Mouse (Mus musculus): Measurements from ENCODE around the gene Lsmem1. TPM values are rescaled to one million over a fixed set of nuclear protein-coding genes. Genes with fewer than 3 reads are reported as not detected.
A peak's percentile ranks its signal among the peaks of the same experiment; 100 is the strongest.

The Lsmem1 gene
- polyA plus RNA-seq, 1 experiment, result 2.0 TPM

DNA sequence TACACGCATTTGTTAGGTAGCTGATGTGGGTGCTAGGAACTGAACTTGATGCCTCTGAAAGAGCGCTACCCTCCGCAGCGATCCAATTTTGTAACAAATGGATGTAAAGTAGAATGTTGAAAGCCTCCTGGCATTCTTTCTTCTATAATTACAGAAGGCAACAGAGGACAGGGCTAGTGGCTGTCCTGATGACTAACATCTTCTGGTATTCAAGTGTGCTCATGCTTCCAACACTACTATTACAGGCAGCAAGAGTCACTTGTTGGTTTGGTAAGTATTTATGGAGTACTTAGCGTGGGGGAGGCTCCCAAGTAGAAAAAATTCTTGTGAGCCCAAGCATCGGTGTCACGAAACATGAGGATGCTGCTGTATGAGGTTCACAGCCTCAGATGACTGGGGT is 39.9 kb upstream of the Lsmem1 start:
- H3K27me3 ChIP-seq (ENCODE audit: control insufficient read depth, insufficient read depth, low read length), result no peaks in the 10 kb centered on the region
- no peak overlapping the region for H3K4me3 ChIP-seq (replicated peaks; ENCODE audit: insufficient read depth, low read depth, low read length)
- H3K4me1 ChIP-seq (ENCODE audit: control insufficient read depth, insufficient read depth, low read length), result no peaks in the 10 kb centered on the region
- no peak for TF ChIP-seq CTCF (IDR thresholded peaks at IDR 0.05; ENCODE audit: borderline replicate concordance, insufficient read depth, low read depth, low read length)
- no peak for TF ChIP-seq POLR2A (IDR thresholded peaks at IDR 0.05; ENCODE audit: borderline replicate concordance, insufficient read depth, low read length)
- H3K27ac ChIP-seq (ENCODE audit: insufficient read depth, low read length), result no peak overlapping the region
- DNase-seq, result no peak
- WGBS, result 96% methylated on average over 7 of the region's 7 CpGs

DNA sequence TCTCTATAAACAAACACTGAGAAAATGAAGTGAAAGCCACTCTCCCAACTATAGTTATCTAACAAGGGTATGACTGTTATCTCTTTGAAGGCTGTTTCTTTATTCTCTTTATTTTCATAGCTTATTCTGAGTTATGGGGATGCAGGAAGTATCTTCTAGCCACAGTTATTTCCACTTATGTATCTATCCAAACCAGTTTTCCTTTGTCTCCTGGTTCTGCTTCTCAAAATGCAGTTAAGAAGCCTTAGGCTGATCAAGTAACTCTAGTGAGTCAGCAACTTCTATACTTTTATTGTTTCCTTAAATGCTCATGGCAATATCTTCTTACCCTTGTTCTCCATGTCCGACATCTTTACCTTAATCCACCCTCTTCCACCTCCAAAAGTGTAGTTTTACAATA is 32.9 kb upstream of the Lsmem1 start:
- H3K27me3 ChIP-seq (ENCODE audit: control insufficient read depth, insufficient read depth, low read length), result no peaks in the 10 kb centered on the region
- H3K27ac ChIP-seq (ENCODE audit: insufficient read depth, low read length), result no peak overlapping the region
- no peak overlapping the region for H3K4me3 ChIP-seq (replicated peaks; ENCODE audit: insufficient read depth, low read depth, low read length)
- no peaks in the 10 kb centered on the region for H3K4me1 ChIP-seq (ENCODE audit: control insufficient read depth, insufficient read depth, low read length)
- WGBS, result 93% methylated on average over 1 of the region's 1 CpGs
- no peak for DNase-seq
- no peak for TF ChIP-seq POLR2A (IDR thresholded peaks at IDR 0.05; ENCODE audit: borderline replicate concordance, insufficient read depth, low read length)
- no peak for TF ChIP-seq CTCF (IDR thresholded peaks at IDR 0.05; ENCODE audit: borderline replicate concordance, insufficient read depth, low read depth, low read length)

- Histone ChIP-seq H3K27me3 (ENCODE audit: control insufficient read depth, insufficient read depth, low read length) (no peaks in the 10 kb centered on the region), H3K4me3 (replicated peaks; ENCODE audit: insufficient read depth, low read depth, low read length) (no peak overlapping the region), H3K4me1 (ENCODE audit: control insufficient read depth, insufficient read depth, low read length) (no peaks in the 10 kb centered on the region), H3K27ac (ENCODE audit: insufficient read depth, low read length) (no peak overlapping the region)
- WGBS, result 93% methylated on average over 2 of the region's 2 CpGs
- TF ChIP-seq CTCF (IDR thresholded peaks at IDR 0.05; ENCODE audit: borderline replicate concordance, insufficient read depth, low read depth, low read length) (no peak), POLR2A (IDR thresholded peaks at IDR 0.05; ENCODE audit: borderline replicate concordance, insufficient read depth, low read length) (no peak)
- DNase-seq, result no peak
Measured at GRCm38 (mm10) chr12:40231632-40232031, 32.3 kb upstream of the Lsmem1 start.

- TF ChIP-seq CTCF (IDR thresholded peaks at IDR 0.05; ENCODE audit: borderline replicate concordance, insufficient read depth, low read depth, low read length) (no peak), POLR2A (IDR thresholded peaks at IDR 0.05; ENCODE audit: borderline replicate concordance, insufficient read depth, low read length) (no peak)
- no peaks in the 10 kb centered on the region; the same call in 1 of the 2 replicates for H3K4me1 ChIP-seq (ENCODE audit: control insufficient read depth, insufficient read depth, low read length)
- WGBS, result 95% methylated on average over 9 of the region's 9 CpGs
- no peak overlapping the region for H3K4me3 ChIP-seq (replicated peaks; ENCODE audit: insufficient read depth, low read depth, low read length)
- no peak overlapping the region for H3K27ac ChIP-seq (ENCODE audit: insufficient read depth, low read length)
- H3K27me3 ChIP-seq (ENCODE audit: control insufficient read depth, insufficient read depth, low read length), result no peaks in the 10 kb centered on the region
- no peak for DNase-seq
Measured at GRCm38 (mm10) chr12:40224171-40224880, 25.0 kb upstream of the Lsmem1 start.

DNA sequence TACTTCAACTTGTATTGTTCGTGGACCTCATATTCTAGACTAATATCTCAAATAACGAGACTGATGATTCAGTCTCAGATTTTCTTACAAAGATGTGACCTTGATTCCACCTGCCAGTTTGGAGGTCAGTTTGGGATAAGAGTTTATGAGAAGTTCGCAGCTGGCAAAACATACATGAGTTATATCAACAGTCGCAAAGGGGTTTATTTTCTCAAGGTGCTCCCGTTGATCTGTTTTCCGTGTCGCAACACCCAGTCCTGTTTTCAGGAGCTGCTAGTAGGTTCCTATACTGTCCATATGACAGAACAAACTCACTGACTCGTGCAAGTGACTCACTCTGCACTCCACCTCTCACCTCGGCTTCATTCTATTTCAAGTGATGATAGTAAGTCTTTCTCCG is 24.4 kb upstream of the Lsmem1 start:
- Histone ChIP-seq H3K4me1 (ENCODE audit: control insufficient read depth, insufficient read depth, low read length) (no peaks in the 10 kb centered on the region; the same call in 1 of the 2 replicates), H3K27me3 (ENCODE audit: control insufficient read depth, insufficient read depth, low read length) (no peaks in the 10 kb centered on the region), H3K27ac (ENCODE audit: insufficient read depth, low read length) (peak overlapping the region; percentile 35; the same call in 1 of the 2 replicates), H3K4me3 (replicated peaks; ENCODE audit: insufficient read depth, low read depth, low read length) (peak overlapping the region; percentile 66)
- no peak for TF ChIP-seq POLR2A (IDR thresholded peaks at IDR 0.05; ENCODE audit: borderline replicate concordance, insufficient read depth, low read length)
- TF ChIP-seq CTCF (IDR thresholded peaks at IDR 0.05; ENCODE audit: borderline replicate concordance, insufficient read depth, low read depth, low read length), result no peak
- peak; percentile 22 to 33 for DNase-seq
- WGBS, result 45% methylated on average over 10 of the region's 10 CpGs

DNA sequence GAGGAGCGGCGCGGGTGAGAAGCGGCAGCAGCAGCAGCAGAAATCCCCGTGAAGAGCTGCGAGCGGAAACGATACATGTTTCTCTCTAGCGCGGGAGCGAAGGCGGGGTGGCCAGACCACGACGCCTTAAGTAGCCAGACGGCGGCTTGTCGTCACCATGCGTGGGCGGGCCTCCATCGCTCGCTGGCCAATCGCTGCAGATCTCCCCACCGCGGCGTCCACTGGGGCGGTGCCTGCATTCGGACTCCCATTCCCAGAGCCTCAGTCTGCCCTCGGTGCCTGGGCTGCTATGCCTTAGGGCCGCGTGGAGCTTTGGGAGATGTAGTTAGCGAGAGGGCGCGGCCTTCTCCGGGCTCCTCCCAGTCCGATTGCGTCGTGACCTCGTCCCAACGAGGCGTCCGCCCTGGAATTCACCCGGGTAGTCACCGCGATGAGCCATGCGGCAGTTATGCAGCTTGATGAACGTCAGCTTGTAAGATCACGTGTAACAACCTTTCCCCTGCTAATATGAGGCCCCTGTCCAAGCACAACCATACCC is 23.9 kb upstream of the Lsmem1 start:
- Histone ChIP-seq H3K4me3 (replicated peaks; ENCODE audit: insufficient read depth, low read depth, low read length) (peak overlapping the region; percentile 72), H3K27ac (ENCODE audit: insufficient read depth, low read length) (peak overlapping the region; percentile 86), H3K4me1 (ENCODE audit: control insufficient read depth, insufficient read depth, low read length) (no peaks in the 10 kb centered on the region; the same call in 1 of the 2 replicates), H3K27me3 (ENCODE audit: control insufficient read depth, insufficient read depth, low read length) (no peaks in the 10 kb centered on the region)
- WGBS, result under 1% methylated on average over 47 of the region's 47 CpGs
- DNase-seq, result peak; percentile 99
- TF ChIP-seq CTCF (IDR thresholded peaks at IDR 0.05; ENCODE audit: borderline replicate concordance, insufficient read depth, low read depth, low read length) (no peak), POLR2A (IDR thresholded peaks at IDR 0.05; ENCODE audit: borderline replicate concordance, insufficient read depth, low read length) (peak; percentile 97)

DNA sequence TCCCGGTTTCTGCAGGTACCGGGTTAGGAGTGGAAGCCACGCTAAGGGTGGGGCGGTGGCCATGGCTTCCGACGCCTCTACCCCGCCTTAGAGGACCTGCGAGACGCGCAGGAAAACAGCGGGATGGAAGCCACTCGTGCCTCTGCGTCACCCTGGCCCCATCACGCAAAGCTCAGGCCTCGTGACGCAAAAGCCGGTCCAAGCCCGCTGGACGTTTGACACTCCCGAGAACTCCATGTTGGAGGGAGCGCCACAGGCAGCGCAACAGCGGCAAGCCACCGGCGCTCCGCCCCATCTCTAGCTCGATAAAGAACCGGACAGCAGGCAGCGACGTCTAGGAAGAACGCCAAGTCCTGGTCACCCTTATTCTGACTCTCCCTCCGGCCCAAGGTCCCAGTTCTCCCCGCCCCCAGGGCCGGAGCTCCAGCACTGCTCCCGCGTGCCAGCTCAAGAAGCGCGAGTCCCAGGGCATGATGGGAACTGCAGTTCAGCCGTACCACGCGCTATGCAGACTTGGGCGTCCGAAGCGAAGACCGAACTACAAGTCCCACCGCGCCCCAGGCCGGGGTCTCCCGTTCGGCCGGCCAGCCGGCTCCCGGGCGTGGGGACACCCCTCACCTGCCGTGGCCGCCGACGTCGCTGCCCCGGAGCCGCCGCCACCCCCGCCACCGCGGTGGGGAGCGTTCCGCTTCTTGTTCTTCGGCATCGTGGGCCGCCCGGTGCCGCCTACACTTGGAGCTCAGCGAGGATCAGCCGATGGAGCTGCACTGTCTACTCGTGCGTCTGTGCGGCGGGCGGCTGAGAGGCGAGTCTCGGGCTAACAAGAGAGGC is 23.2 kb upstream of the Lsmem1 start:
- no peaks in the 10 kb centered on the region for H3K27me3 ChIP-seq (ENCODE audit: control insufficient read depth, insufficient read depth, low read length)
- peak overlapping the region; percentile 72 for H3K4me3 ChIP-seq (replicated peaks; ENCODE audit: insufficient read depth, low read depth, low read length)
- peak overlapping the region; percentile 86 for H3K27ac ChIP-seq (ENCODE audit: insufficient read depth, low read length)
- DNase-seq, result peak; percentile 97 to 98
- no peaks in the 10 kb centered on the region; the same call in 1 of the 2 replicates for H3K4me1 ChIP-seq (ENCODE audit: control insufficient read depth, insufficient read depth, low read length)
- TF ChIP-seq CTCF (IDR thresholded peaks at IDR 0.05; ENCODE audit: borderline replicate concordance, insufficient read depth, low read depth, low read length) (no peak), POLR2A (IDR thresholded peaks at IDR 0.05; ENCODE audit: borderline replicate concordance, insufficient read depth, low read length) (no peak)
- under 1% methylated on average over 81 of the region's 81 CpGs for WGBS

All from cerebellum, adult 2 months (tissue).